Comparison of ENCODE assay signal across 20 mouse cellular contexts in genomic region chr11:35853651-35854050, GRCm38 (mm10). TPM values are rescaled to one million over a fixed set of nuclear protein-coding genes. Genes with fewer than 3 reads are reported as not detected.
DNase-seq lines count a peak whose midpoint lies in the region; ATAC-seq and TF ChIP-seq lines count a peak whose summit lies in the region.
"Had no signal": no experiment of that assay in that cellular context is flagged by ENCODE, and none has a peak within 500 bp of the region (broad histone marks: within the 10 kb centered on the region; RNA-seq: fewer than 3 reads in every experiment).

No protein-coding gene starts in this region.

- H3K9me3 ChIP-seq in intestine, postnatal 0 days (ENCODE audit: control insufficient read depth) = no peaks in the 10 kb centered on the region
- no peaks in the 10 kb centered on the region for H3K9me3 ChIP-seq in intestine, embryonic 16.5 days (ENCODE audit: control insufficient read depth, low read length)
- no peaks in the 10 kb centered on the region for H3K9me3 ChIP-seq in E14TG2a.4 (ENCODE audit: low read length)
- no peaks in the 10 kb centered on the region for H3K9me3 ChIP-seq in stomach, postnatal 0 days (ENCODE audit: control insufficient read depth, low read length)
- H3K9me3 ChIP-seq: embryonic facial prominence, embryonic 10.5 days; forebrain, embryonic 13.5 days; heart, embryonic 13.5 days; hindbrain, embryonic 12.5 days had no signal

- no peak overlapping the region for H3K9ac ChIP-seq in intestine, postnatal 0 days (ENCODE audit: low read depth, low read length)
- no peak overlapping the region for H3K9ac ChIP-seq in intestine, embryonic 16.5 days (ENCODE audit: low read depth, low read length)
- H3K9ac ChIP-seq in stomach, postnatal 0 days (ENCODE audit: low read length) = no peak overlapping the region
- H3K9ac ChIP-seq: forebrain, embryonic 13.5 days; heart, embryonic 13.5 days; hindbrain, embryonic 12.5 days had no signal

- DNase-seq in 3T3-L1 (ENCODE audit: low read depth, low spot score) = peak; percentile 6
- no peak for DNase-seq in stomach, postnatal 0 days (ENCODE audit: low spot score)
- no peak for DNase-seq in left cerebral cortex, adult 18-20 months (ENCODE audit: low spot score in 2 of 2)
- DNase-seq: adrenal gland, adult 8-10 months; adrenal gland, postnatal 36 days; cerebellum, adult 2 months; cerebellum, postnatal 10 days; gastrocnemius, postnatal 36 days; heart, adult 11 months; heart, postnatal 4 days had no signal

- H3K27ac ChIP-seq in intestine, postnatal 0 days (ENCODE audit: low read depth, low read length) = no peak overlapping the region
- no peak overlapping the region for H3K27ac ChIP-seq in intestine, embryonic 16.5 days (ENCODE audit: low read length)
- no peak overlapping the region for H3K27ac ChIP-seq in stomach, postnatal 0 days (replicated peaks)
- H3K27ac ChIP-seq: embryonic facial prominence, embryonic 10.5 days; forebrain, embryonic 13.5 days; heart, embryonic 13.5 days; hindbrain, embryonic 12.5 days had no signal

- no peak overlapping the region for H3K4me3 ChIP-seq in intestine, postnatal 0 days (ENCODE audit: low read depth, low read length)
- no peak overlapping the region for H3K4me3 ChIP-seq in intestine, embryonic 16.5 days (ENCODE audit: low read length)
- H3K4me3 ChIP-seq in E14TG2a.4 (replicated peaks; ENCODE audit: low read length) = no peak overlapping the region
- H3K4me3 ChIP-seq in stomach, postnatal 0 days (ENCODE audit: low read depth, low read length) = no peak overlapping the region
- H3K4me3 ChIP-seq: embryonic facial prominence, embryonic 10.5 days; forebrain, embryonic 13.5 days; heart, embryonic 13.5 days; hindbrain, embryonic 12.5 days had no signal

- ATAC-seq in intestine, postnatal 0 days = no peak
- no peak for ATAC-seq in intestine, embryonic 16.5 days
- no peak for ATAC-seq in stomach, postnatal 0 days (ENCODE audit: low FRiP score, low TSS enrichment)
- ATAC-seq: forebrain, embryonic 13.5 days; Patski had no signal

- peaks cover 36% of the 10 kb centered on the region for H3K36me3 ChIP-seq in intestine, postnatal 0 days (ENCODE audit: control insufficient read depth, insufficient read depth)
- no peaks in the 10 kb centered on the region for H3K36me3 ChIP-seq in intestine, embryonic 16.5 days (ENCODE audit: control insufficient read depth, insufficient read depth, low read length)
- H3K36me3 ChIP-seq in E14TG2a.4 (ENCODE audit: insufficient read depth, low read length) = peaks cover 71% of the 10 kb centered on the region
- H3K36me3 ChIP-seq in stomach, postnatal 0 days (ENCODE audit: control insufficient read depth, insufficient read depth, low read length) = no peaks in the 10 kb centered on the region

- H3K27me3 ChIP-seq in intestine, postnatal 0 days (replicated peaks; ENCODE audit: control insufficient read depth, insufficient read depth, low read length) = no peaks in the 10 kb centered on the region
- H3K27me3 ChIP-seq in intestine, embryonic 16.5 days (replicated peaks; ENCODE audit: control insufficient read depth, insufficient read depth, low read length) = no peaks in the 10 kb centered on the region
- H3K27me3 ChIP-seq in E14TG2a.4 (ENCODE audit: insufficient read depth, low read length) = no peaks in the 10 kb centered on the region
- H3K27me3 ChIP-seq in stomach, postnatal 0 days (ENCODE audit: control insufficient read depth, insufficient read depth, low read length) = no peaks in the 10 kb centered on the region
- H3K27me3 ChIP-seq: forebrain, embryonic 13.5 days; heart, embryonic 13.5 days; hindbrain, embryonic 12.5 days; Patski had no signal

- H3K4me2 ChIP-seq in intestine, postnatal 0 days (replicated peaks; ENCODE audit: low read depth) = no peak overlapping the region
- H3K4me2 ChIP-seq in intestine, embryonic 16.5 days (ENCODE audit: low read depth, low read length) = no peak overlapping the region
- H3K4me2 ChIP-seq in stomach, postnatal 0 days (replicated peaks; ENCODE audit: low read depth) = no peak overlapping the region
- H3K4me2 ChIP-seq: forebrain, embryonic 13.5 days; heart, embryonic 13.5 days; hindbrain, embryonic 12.5 days had no signal

- H3K4me1 ChIP-seq in intestine, postnatal 0 days (replicated peaks; ENCODE audit: control insufficient read depth, insufficient read depth, low read length) = no peaks in the 10 kb centered on the region
- no peaks in the 10 kb centered on the region for H3K4me1 ChIP-seq in intestine, embryonic 16.5 days (ENCODE audit: control insufficient read depth, insufficient read depth, low read length)
- H3K4me1 ChIP-seq in E14TG2a.4 (replicated peaks; ENCODE audit: low read depth, low read length) = peaks cover 13% of the 10 kb centered on the region
- H3K4me1 ChIP-seq in stomach, postnatal 0 days (replicated peaks; ENCODE audit: control insufficient read depth, insufficient read depth) = no peaks in the 10 kb centered on the region

- 0 out of 2 replicates have a peak, but pooled peaks have one; percentile 15 for TF ChIP-seq CTCF in intestine, postnatal 0 days (IDR thresholded peaks at IDR 0.05; ENCODE audit: low read depth)
- peak; percentile 25; the same call in 1 of the 2 replicates for TF ChIP-seq CTCF in E14TG2a.4 (conservative IDR thresholded peaks at IDR 0.05; ENCODE audit: low read length)
- TF ChIP-seq CTCF in stomach, postnatal 0 days (IDR thresholded peaks at IDR 0.05; ENCODE audit: low read depth) = peak; percentile 22; the same call in 1 of the 2 replicates

- no peak for TF ChIP-seq EP300 in stomach, postnatal 0 days (optimal IDR thresholded peaks at IDR 0.05)

- WGBS in intestine, postnatal 0 days = 96% methylated on average over 4 of the region's 4 CpGs
- WGBS in intestine, embryonic 16.5 days = 93% methylated on average over 4 of the region's 4 CpGs
- WGBS in stomach, postnatal 0 days = 93% methylated on average over 4 of the region's 4 CpGs

RNA-seq across cellular contexts. Expression of gene Rars, which starts 19.3 kb away (rescaled TPM):
- 82.3 and 82.7 TPM in 2 replicates for polyA plus RNA-seq in intestine, postnatal 0 days (2015; fragmentation: Nextera tagmentation; extraction: Ambion mirVana)
- polyA plus RNA-seq in intestine, embryonic 16.5 days (2015; fragmentation: Nextera tagmentation; extraction: Ambion mirVana) = 132 and 139 TPM in 2 replicates
- 55.8 and 57.0 TPM in 2 replicates for polyA plus RNA-seq in stomach, postnatal 0 days (2015; fragmentation: Nextera tagmentation; extraction: Ambion mirVana)
- total RNA-seq in left cerebral cortex, adult 18-20 months (2021) = 10 to 100 TPM; 44.5 to 49.0 TPM

RNA-seq across cellular contexts. Expression of gene Fbll1, which starts 55.0 kb away (rescaled TPM):
- polyA plus RNA-seq in intestine, postnatal 0 days (2015; fragmentation: Nextera tagmentation; extraction: Ambion mirVana) = 0.58 and 0.69 TPM in 2 replicates
- 0.11 TPM in 1 of 2 replicates, not detected in the other for polyA plus RNA-seq in intestine, embryonic 16.5 days (2015; fragmentation: Nextera tagmentation; extraction: Ambion mirVana)
- polyA plus RNA-seq in stomach, postnatal 0 days (2015; fragmentation: Nextera tagmentation; extraction: Ambion mirVana) = 0.62 and 1.0 TPM in 2 replicates
- total RNA-seq in left cerebral cortex, adult 18-20 months (2021) = 10 to 100 TPM; 39.0 to 41.7 TPM
- total RNA-seq: gastrocnemius, adult 8-10 months; gastrocnemius, postnatal 36 days; heart, postnatal 4 days had no signal
- polyA plus RNA-seq: heart, embryonic 13.5 days; heart, postnatal 0 days; Patski had no signal
